Mouse (Mus musculus) large intestine, adult 2 months (tissue): Measurements from ENCODE around the gene Cfap61. TPM values are rescaled to one million over a fixed set of nuclear protein-coding genes. Genes with fewer than 3 reads are reported as not detected.

Experiments
- DNase-seq: peaks from one replicate; pipeline ENCODE4 v3.0.0-alpha.2; 2012; ENCODE audit warnings: low read depth, low spot score
- WGBS: fragments of 180-500 bp; shearing (Covaris S2); methylation state at CpG from one replicate; pipeline ENCODE4 v1.1.7; 2018; 5-methylcytosine and 5-hydroxymethylcytosine counted together
- polyA plus RNA-seq: library from polyadenylated mRNA; depleted of rRNA; stranded (reverse); fragments of >200 nt; gene quantifications from 2 replicates; pipeline ENCODE4 v1.2.3, GENCODE M21; 2012

Cfap61 gene
- polyA plus RNA-seq, 1 experiment, result 0.17 TPM

DNA sequence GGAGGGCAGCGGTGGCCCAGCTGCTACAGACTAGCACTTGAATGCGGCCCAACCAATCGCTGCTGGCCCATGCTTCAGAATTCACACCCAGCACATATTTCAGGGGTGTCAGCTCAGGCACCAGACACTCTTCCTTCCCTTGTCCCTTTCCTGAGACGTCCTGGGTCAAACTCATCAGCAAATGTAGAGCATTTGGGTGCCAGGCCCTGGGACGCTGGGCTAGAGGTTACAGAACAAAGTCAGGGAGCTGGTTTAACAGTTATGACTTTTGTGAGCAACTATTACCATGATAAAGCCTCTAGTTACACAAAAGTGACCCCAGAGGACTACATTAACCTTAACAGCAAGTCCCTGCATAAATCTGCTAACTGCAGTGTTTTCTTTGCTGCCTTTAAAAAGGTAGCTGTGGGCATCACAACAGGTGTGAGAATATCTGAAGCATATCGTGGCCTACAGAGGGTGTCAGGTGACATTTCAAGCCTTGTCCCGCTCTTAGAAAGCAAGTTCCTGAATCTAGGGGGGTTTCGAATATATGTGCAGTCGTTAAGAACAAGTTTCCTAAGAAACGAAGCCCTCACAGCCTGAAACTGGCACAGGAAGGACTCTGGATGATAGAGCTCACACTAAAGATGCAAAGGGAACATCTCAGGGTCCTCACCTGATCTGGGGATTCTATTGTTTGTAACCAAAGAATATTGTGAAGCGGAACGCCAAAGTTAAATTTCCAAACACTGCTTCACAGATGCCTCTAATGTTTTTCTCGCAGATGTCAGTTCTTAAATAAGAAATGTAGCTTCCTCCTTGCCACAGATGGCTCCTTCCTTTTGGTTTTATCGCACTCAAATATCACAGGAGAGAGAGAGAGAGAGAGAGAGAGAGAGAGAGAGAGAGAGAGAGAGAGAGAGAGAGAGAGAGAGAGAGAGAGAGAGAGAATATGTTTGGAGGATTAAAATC lies 281.8 kb downstream of the Cfap61 start:
- WGBS, result 31% methylated on average over 14 of the region's 14 CpGs
- DNase-seq, result no peak

DNA sequence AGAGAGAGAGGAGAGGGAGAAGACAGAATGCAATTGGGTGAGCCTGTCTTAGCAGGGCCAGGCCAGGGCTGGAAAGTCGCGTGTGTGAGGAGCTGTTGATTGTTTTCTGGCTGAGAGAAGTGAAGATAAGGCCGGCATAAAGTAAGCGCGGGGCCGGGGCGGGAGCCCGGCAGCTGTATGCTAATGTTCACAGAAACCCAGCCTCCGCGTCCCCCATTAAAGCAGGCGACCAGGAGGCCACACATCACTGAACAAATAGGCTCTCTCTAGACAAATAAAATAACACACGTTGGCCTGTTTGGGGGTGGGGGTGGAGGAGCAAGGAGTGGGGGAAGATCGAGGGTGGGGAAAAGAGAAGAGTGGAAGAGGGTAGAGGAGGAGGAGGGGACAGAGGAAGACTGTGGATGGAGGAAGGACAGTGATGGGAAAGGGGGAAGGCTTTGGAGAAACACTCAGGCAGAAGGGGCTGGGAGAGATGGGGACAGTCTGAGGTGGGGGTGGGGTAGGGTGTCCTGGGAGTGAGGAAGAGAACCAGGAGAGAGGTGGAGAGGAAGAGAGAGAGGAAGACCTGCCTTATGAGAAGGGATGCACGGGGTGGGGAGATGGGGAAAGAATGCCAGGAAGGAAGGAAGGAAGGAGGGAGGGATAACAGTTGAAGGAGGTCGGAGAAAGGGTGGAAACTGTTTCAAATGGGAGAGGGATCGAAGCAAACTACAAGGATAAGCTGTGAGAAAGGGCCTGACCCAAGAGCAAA lies 282.8 kb downstream of the Cfap61 start:
- WGBS, result 4% methylated on average over 16 of the region's 16 CpGs

DNA sequence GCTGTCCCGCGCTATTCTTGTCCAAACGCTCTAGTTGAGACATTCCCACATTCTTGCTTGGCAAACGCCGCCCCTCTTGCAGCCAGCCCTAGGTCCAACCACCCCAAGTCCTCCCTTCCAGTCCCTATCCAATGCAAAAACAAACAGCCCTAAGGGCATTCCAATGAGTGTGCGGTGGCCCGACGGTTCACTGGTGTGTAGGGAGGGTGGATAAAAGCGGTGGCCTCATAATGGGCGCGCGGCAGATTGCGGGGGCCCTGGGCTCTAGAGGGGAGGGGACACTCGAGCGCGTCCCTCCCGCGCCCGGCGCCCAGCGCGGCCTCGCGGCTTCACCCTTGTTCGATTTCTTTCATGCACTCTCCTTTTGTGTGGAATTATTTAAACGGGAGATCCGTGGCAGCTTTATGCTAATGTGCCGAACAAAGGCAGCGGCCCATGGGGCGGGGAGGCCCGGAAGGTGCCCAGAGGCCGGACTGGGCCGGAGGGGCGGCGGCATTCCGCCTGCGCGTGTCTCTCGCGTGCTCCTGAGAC lies 283.6 kb downstream of the Cfap61 start:
- 3% methylated on average over 40 of the region's 40 CpGs for WGBS
- no peak for DNase-seq

More for the DNA sequence above, 282.8 kb downstream of the Cfap61 start:
- DNase-seq, result no peak

DNA sequence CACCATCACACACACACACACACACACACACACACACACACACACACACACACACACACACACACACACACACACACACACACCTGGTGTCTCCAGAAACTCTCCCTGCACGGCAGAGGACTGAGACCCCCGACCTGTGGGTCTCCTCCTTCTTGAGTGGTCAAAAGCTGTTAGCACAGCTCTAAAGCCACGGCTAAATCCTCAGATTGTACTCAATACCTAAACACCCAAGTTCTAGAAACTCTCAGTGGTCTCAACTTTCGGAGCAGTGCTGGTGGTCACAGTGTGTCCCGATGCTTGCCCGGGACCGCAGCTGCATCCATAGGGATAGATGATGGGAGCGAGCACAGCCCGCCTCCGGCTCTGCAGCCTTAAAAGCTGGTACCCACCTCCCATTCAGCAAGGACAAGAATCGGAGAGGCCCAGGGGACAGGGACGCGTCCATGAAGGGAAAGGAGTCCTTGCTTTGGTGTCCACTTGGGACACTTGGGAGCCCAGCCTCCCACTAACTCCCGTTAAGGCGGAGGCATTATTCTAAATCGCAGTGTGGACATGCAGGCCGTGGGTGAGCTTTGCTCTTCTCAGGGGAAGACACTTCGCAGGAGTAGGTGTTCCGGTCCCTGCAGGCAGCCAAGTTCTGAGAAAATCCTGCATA lies 284.4 kb downstream of the Cfap61 start:
- WGBS, result 8% methylated on average over 19 of the region's 19 CpGs
- no peak for DNase-seq

DNA sequence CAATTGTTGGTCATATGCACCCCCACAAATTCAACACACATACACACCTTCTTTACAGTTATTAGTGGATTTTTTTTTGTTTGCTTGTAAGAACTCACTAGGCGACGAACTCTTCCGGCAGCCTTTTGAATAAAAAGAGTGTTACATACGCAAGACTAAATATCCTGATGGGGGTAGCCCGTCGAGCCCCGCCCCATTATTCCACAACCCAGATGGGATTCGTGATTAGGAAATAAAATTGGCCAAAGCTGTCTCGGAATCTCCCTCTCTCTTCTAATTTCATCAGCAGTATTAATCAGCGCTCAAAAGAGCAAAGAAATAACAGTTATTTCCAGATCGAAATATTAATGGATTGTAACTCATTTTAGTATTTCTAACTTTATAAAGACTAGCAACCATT lies 285.2 kb downstream of the Cfap61 start:
- DNase-seq, result no peak
- WGBS, result 21% methylated on average over 11 of the region's 11 CpGs

DNA sequence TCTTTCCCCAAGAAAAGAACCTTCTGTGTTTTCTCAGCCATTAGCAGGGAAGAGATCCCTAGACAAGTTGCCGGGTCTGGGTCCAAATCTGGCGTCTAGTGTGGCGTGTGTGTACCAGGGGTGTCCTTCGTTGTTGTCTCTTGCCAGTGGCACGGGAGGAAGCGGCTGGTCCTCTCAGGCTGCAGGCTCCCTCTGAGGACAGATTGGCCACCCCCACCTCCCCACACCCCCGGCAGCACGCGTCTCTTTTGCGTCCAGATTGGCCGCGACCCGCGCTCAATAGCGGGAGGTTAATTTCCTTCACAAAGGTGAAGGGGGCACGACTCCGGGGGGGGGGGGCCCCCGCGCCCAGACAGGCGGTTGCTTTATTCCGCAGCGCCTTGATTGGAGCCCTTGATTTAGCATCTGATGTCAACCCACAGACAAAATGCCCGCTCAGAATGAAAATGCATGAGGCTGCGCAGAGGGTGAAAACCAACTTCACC lies 286.0 kb downstream of the Cfap61 start:
- DNase-seq, result no peak
- 7% methylated on average over 24 of the region's 24 CpGs for WGBS

DNA sequence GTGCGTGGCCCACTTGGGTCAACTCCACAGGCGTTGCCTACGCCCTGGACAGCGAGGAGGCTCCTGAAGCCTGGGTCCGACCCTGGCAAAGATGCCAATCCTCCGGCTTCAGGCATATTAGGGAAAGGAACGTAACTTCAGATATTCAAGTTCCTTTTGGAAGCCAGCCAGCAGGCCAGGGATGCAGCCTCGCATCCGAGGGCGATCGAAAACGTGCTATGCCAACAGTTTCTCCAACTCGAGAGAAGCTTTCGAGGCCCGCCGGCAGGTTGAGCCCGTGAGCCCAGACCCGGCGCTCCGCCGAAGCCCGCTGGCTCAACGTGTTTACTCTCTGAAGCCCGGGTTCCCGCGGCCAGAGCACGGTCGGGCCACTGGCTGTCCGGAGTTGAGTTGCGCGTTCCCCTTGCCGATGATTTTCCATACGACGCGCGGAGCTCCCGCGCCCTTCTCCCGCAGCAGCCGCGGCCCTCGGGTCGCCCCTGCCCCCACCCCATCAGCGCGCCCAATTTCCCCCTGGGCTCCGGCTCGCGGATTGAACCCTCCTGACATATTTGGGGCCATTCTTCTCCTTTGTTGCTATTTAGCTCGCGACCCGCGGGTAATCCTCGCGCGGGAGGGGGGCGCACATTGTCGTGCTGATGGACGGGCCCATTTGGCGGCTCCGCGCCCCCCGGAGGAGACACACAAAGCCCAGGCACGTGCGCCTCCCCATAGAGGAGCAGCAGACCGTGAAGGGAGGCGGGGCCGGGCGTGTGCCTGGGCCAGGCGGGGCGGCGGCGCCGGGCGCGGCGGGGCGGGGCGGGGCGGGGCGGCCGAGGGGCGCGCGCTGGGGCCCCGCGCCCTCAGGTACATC lies 286.7 kb downstream of the Cfap61 start, which contains the start of gene Insm1:
TSS of gene Insm1 (plus strand) at position 846 of the 853 bp plus-strand sequence.
- no peak for DNase-seq
- 1% methylated on average over 80 of the region's 86 CpGs for WGBS

DNA sequence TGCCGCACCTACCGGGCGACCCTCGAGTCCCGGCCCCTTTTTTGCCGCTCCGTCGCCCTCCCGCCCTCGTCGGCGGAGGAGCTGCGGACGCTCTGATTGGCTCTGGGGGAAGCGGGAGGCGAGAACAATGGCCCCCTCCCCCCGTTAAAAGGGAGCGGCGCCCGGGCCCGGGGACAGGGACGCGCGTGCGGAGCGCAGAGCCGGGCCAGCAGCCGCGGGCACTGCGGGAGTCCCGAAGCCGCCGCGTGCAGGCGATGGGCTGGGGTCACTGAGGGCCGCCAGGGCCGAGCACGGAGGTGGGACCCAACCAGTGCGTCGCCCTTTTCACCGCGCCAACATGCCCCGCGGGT lies 287.3 kb downstream of the Cfap61 start:
- DNase-seq, result no peak
- under 1% methylated on average over 43 of the region's 44 CpGs for WGBS

DNA sequence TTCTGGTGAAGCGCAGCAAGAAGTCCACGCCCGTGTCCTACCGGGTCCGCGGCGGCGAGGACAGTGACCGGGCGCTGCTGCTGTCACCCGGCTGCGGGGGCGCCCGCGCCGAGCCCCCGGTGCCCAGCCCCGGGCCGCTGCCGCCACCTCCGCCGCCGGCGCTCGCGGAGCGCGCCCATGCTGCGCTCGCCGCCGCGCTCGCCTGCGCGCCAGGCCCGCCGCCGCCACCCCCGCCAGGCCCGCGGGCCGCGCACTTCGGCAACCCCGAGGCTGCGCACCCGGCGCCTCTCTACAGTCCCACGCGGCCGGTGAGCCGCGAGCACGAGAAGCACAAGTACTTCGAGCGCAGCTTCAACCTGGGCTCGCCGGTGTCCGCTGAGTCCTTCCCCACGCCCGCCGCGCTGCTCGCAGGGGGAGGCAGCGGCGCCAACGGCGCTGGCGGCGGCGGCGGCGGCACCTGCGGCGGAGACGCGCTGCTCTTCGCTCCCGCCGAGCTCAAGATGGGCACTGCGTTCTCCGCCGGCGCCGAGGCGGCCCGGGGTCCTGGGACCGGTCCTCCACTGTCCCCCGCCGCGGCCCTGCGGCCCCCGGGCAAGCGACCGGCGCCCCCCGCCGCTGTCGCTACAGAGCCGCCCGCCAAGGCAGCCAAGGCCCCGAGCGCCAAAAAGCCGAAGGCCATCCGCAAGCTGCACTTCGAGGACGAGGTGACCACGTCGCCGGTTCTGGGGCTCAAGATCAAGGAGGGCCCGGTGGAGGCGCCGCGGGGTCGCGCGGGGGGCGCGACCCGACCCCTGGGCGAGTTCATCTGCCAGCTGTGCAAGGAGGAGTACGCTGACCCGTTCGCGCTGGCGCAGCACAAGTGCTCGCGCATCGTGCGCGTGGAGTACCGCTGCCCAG lies 287.9 kb downstream of the Cfap61 start:
- WGBS, result under 1% methylated on average over 128 of the region's 133 CpGs
- DNase-seq, result no peak

DNA sequence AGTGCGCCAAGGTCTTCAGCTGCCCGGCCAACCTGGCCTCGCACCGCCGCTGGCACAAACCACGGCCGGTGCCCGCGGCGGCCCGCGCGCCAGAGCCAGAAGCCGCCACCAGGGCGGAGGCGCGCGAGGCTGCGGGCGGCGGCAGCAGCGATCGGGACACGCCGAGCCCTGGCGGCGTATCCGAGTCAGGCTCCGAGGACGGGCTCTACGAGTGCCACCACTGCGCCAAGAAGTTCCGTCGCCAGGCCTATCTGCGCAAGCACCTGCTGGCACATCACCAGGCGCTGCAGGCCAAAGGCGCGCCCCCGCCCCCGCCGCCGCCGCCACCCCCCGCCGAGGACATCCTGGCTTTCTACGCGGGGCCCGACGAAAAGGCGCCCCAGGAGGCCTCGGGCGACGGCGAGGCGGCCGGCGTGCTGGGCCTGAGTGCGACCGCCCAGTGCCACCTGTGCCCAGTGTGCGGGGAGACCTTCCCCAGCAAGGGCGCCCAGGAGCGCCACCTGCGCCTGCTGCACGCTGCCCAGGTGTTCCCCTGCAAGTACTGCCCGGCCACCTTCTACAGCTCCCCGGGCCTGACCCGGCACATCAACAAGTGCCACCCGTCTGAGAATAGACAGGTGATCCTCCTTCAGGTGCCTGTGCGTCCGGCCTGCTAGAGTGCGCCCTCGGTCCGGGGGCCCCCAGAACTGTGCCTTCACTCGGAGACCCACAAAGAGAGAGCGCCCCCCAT lies 288.8 kb downstream of the Cfap61 start:
- WGBS, result 1% methylated on average over 75 of the region's 75 CpGs
- DNase-seq, result no peak

DNA sequence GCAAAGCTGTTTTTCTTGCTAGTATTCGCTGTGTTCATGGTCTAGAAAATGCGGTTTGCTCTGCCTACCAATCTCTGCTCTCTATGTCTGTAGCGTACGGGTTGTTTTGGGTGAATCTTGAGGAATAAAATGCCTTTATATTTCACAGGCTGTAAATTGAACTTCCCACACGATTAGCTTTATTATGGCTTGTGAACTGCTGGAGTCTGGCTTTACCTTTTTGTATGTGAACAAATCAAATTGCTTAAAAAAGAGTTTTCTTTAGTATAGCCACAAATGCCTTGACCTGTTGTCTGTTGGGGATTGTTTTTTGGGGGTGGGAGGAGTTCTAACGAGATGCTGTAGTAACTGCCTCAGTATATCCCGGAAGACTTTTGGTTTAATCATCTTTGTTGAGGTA lies 289.6 kb downstream of the Cfap61 start:
- 16% methylated on average over 7 of the region's 7 CpGs for WGBS
- DNase-seq, result no peak

DNA sequence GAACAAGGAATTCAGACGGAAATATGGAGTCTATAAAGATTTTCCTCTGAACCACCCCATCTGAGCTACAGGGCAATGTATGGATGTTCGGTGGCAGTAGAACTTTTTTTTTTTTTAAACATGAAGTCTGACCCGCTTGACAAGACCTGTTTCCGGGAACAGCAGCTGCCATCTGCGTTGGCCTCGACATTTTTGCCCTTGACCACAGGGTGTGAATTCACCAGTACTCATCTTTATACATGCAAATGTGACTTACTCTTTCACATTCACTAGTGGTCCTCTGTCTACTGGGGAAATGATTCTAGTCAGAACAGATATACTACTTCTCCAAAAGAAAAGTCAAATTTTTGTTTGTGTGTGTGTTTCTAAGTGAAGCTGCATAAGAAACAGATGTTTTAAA lies 291.2 kb downstream of the Cfap61 start:
- WGBS, result 17% methylated on average over 6 of the region's 6 CpGs
- no peak for DNase-seq

DNA sequence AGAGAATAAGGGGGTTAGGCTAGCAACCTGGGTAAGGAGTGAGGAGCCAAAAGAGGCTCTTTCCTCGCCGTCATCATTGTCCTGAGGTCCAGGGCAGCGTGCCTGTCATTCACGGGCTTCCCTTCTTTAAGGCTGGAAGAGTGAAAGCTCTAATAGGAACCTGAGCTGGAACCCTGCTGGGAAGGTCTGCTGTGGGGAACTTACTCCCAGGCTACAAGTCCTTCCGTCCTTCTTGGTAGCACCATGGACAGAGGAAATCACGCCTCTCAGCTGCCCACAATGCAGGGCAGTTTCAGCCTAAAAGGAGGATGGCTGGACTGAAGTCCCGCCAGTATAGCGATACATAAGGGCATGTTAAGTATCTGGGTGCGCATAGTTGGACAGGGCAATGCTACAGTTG lies 291.9 kb downstream of the Cfap61 start:
- WGBS, result 5% methylated on average over 9 of the region's 9 CpGs
- no peak for DNase-seq

DNA sequence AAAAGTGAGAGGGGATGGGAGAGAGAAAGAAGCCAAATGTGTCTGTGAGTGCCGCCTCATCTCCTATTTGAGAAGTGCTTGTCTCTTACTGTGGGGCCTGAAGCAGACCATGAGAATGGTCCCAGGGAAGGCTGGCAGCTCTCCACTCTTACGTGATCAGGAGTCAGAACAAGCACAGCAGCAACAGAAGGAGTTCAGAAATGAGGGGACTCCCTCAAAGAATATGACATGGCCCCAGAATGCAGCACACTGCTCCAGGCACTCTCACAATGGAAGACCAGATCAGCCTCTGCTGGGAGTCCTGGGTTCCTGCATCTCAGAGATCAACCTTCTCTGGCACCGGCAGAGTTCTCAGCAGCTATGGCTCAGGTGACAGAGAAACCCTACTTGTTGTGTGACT lies 293.1 kb downstream of the Cfap61 start:
- WGBS, result 61% methylated on average over 3 of the region's 3 CpGs
- no peak for DNase-seq

DNA sequence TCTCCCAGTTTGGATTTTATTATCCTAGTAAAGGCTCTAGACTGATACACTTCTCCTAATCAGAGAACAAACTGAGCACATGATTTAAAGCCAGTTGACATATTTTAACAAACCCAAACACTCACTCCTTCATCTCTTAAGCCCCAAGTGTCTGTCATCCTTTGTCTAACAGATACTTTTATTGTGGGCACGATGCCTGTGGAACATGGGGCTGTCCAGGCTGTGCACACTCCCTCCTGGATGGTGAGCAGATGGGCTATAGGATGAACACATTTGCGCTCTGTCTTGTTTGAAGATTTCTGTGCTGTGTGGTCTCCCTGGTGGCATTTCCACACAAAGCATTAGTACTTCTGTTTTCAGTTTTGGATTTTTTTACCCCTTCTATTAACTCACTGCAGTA lies 293.9 kb downstream of the Cfap61 start:
- 68% methylated on average over 2 of the region's 2 CpGs for WGBS
- no peak for DNase-seq

DNA sequence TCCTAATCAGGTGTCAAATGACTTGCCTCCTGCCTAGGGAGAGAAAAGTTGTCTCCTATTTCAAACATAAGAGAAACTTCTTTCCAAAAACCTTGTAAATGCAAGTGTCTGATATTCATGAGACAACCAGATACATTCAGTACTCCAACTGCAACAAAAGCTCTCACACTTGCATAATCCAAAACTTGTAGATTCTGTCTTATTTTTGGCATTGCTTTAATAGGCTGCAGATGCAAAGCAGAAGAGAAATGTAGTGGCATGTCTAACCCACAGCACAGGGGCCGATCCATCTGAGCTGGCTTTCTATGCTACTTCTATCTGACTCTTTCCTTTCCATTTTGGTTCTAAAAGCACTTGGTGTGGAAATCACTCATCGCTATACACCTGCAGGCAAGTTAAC lies 296.9 kb downstream of the Cfap61 start:
- 97% methylated on average over 2 of the region's 2 CpGs for WGBS
- DNase-seq, result no peak

DNA sequence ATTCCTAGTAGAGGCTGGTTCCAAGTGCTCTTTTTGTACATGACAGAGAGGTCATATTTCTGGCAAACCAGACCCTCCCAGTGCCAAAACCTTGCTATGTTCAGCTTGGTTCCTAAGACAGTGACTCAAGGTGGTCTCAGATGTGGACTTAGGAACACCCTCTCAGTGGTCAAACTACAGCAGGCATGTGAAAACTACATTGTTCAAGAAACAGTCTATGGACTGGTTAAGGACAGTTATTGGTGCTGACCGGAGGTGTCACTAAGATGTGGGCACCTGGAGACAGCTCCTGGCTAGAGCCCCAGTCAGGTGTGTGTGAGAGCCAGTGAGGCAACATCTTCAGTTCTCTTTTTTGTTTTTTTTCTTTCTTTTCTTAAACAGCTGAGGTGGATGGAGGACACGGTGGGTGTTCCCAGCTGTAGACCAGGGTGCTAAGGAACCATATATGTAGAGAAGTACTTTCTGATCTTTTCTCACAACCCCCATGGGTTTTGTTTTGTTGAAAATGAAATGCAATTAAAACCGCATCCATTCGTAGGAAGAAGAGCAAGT lies 304.7 kb downstream of the Cfap61 start:
- no peak for DNase-seq

More for the DNA sequence above, 304.7 kb downstream of the Cfap61 start:
- WGBS, result 92% methylated on average over 4 of the region's 4 CpGs
